Mouse (Mus musculus) kidney, embryonic 14.5 days (tissue): Measurements from ENCODE around the gene Nod1. TPM values are rescaled to one million over a fixed set of nuclear protein-coding genes. Genes with fewer than 3 reads are reported as not detected.
A peak's percentile ranks its signal among the peaks of the same experiment; 100 is the strongest.

Experiments
- ATAC-seq: fragments of 200-750 bp; cut with Nextera tagmentation; 2 replicates; pipeline ENCODE4 v1.8.0; 2017; ENCODE audit warnings: moderate number of reproducible peaks, mild to moderate bottlenecking, moderate TSS enrichment, moderate library complexity; ENCODE audit not compliant: low FRiP score, low TSS enrichment
- H3K27ac ChIP-seq: fragments of 300-500 bp; sonication (generic); 2 replicates; pipeline ENCODE4 v1.5.1; 2014; ENCODE audit warnings: low read depth, mild to moderate bottlenecking, low read length, moderate library complexity, mixed read lengths
- H3K27me3 ChIP-seq: fragments of 300-500 bp; sonication (generic); 2 replicates; pipeline ENCODE4 v1.6.1; 2014; ENCODE audit warnings: mild to moderate bottlenecking, low read length; ENCODE audit not compliant: control insufficient read depth, insufficient read depth
- H3K36me3 ChIP-seq: fragments of 300-500 bp; sonication (generic); 2 replicates; pipeline ENCODE4 v1.6.1; 2014; ENCODE audit warnings: low read length, mixed read lengths; ENCODE audit not compliant: control insufficient read depth, insufficient read depth
- H3K4me1 ChIP-seq: fragments of 300-500 bp; sonication (generic); 2 replicates; pipeline ENCODE4 v1.6.1; 2014; ENCODE audit warnings: low read length, mixed read lengths; ENCODE audit not compliant: control insufficient read depth, insufficient read depth
- H3K4me2 ChIP-seq: fragments of 300-500 bp; sonication (generic); replicated peaks from 2 replicates; pipeline ENCODE4 v1.6.1; 2014; ENCODE audit warnings: low read depth, mild to moderate bottlenecking, low read length
- H3K4me3 ChIP-seq: fragments of 300-500 bp; sonication (generic); 2 replicates; pipeline ENCODE4 v1.5.1; 2014; ENCODE audit warnings: mild to moderate bottlenecking, low read length
- H3K9ac ChIP-seq: fragments of 300-500 bp; sonication (generic); 2 replicates; pipeline ENCODE4 v1.6.1; 2014; ENCODE audit warnings: low read depth, mild to moderate bottlenecking, low read length, moderate library complexity
- H3K9me3 ChIP-seq: fragments of 300-500 bp; sonication (generic); 2 replicates; pipeline ENCODE4 v1.6.1; 2016; ENCODE audit warnings: low read length; ENCODE audit not compliant: control insufficient read depth
- WGBS: fragments of 180-500 bp; shearing (Covaris S2); extraction: QIAGEN DNeasy Blood & Tissue Kit; methylation state at CpG from one replicate; pipeline ENCODE4 v1.1.7; 2014; 5-methylcytosine and 5-hydroxymethylcytosine counted together
- polyA plus RNA-seq: library from polyadenylated mRNA; unstranded; fragments of >200 nt; fragmentation: Nextera tagmentation; extraction: Ambion mirVana; gene quantifications from 2 replicates; pipeline ENCODE4 v1.2.1, GENCODE M21; 2014

Nod1 gene
- polyA plus RNA-seq, 1 experiment from 2014 or later = 3.6 TPM

DNA sequence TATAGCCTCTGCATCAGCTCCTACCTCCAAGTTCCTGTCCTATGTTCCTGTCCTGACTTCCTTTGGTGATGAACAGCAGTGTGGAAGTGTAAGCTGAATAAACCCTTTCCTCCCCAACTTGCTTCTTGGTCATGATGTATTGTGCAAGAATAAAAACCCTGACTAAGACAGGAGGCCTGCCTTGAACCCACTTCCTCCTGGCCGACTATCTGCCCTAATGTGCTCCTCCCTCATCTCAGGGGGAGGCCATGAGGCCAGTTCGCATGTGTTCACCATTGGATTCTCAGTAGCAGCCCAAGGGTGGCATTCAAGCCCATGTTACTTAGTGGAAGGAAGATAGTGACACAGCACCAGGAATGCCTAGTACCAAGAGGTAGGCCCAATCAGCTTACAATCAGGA lies 45.5 kb downstream of the Nod1 start:
- no peak for ATAC-seq
- no peak overlapping the region for H3K9ac ChIP-seq
- WGBS = 63% methylated on average over 2 of the region's 2 CpGs
- no peak overlapping the region for H3K27ac ChIP-seq
- no peaks in the 10 kb centered on the region for H3K36me3 ChIP-seq
- no peak overlapping the region for H3K4me3 ChIP-seq
- no peaks in the 10 kb centered on the region for H3K4me1 ChIP-seq
- no peaks in the 10 kb centered on the region for H3K27me3 ChIP-seq
- H3K9me3 ChIP-seq = no peaks in the 10 kb centered on the region
- no peak overlapping the region for H3K4me2 ChIP-seq

DNA sequence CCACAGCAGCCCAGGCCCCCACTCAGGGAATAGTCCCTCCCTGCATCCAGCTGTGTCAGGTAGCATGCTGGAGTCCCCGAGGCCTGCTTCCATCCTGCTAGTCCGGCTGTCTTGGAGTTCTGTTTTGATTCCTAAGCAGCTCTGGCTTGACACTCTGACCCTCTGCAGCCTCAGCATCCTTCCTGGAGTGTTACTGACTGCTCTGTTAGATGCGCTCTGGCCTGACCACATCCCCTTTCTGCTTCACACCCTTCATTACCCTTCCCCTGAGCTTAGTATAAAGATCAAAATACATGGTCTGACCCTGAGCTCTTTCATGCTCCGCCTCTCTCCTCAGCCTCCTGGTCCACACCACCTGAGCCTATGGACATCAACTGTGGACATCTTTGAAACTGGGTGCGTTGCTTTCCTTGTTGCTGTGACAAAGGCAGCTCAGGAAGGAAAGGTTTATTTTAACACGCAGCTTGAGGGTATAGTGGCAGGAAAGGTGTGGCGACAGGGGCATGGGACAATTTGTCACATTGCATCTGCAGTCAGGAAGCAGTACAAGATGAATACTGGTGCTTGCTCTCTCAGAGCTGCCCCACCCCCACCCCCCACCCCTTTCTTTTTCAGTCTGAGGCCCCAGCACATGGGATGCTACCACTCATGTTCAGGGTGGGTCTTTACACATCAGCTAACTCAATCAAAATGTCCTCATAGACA lies 46.5 kb downstream of the Nod1 start:
- H3K27me3 ChIP-seq = no peaks in the 10 kb centered on the region
- no peak overlapping the region for H3K27ac ChIP-seq
- H3K9me3 ChIP-seq = no peaks in the 10 kb centered on the region
- H3K36me3 ChIP-seq = no peaks in the 10 kb centered on the region
- no peak overlapping the region for H3K4me2 ChIP-seq
- no peak overlapping the region for H3K9ac ChIP-seq
- no peaks in the 10 kb centered on the region for H3K4me1 ChIP-seq
- no peak for ATAC-seq
- no peak overlapping the region for H3K4me3 ChIP-seq
- 61% methylated on average over 7 of the region's 7 CpGs for WGBS

DNA sequence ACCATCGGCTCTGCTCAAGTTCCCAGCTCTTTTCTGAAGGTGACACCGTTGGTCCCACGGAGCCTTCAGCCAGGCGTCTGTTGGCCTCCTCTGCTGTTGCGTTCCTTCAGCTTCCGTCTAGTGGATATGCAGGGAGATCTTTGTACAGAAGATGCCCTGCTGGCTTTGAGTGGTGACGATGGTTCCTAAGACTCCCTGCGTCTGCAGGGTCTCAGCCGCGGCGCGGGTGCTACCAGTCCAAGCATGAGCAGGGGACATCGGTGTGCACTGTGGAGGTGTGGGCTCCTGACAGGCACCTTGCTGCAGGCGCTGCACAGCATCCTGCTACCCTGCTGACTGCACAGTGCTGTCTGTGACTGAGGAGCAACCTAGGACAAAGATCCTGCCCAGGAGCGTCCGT lies 47.9 kb downstream of the Nod1 start:
- ATAC-seq = no peak
- 94% methylated on average over 16 of the region's 16 CpGs for WGBS
- Histone ChIP-seq H3K27me3 (no peaks in the 10 kb centered on the region), H3K4me3 (no peak overlapping the region), H3K4me2 (no peak overlapping the region), H3K9me3 (no peaks in the 10 kb centered on the region), H3K27ac (no peak overlapping the region), H3K9ac (no peak overlapping the region), H3K4me1 (no peaks in the 10 kb centered on the region), H3K36me3 (no peaks in the 10 kb centered on the region)

DNA sequence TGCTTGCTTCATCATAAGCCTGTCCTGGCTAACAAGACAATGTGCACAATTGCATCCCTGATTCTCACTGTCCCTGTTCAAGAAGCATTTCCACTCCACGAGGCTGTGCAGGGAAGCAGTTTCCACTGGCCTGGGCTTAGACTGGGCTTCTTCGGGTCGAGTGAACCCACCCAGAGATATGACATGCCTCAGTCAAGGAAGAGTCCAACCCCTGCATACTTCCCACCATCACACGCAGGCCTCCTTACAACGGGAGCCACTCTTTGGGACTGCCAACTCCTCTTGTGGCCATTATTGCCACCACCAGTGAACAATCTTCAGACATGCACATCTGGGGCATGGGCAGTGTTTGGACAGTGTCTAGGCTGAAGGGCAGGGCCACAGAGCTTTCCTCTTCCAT lies 53.9 kb downstream of the Nod1 start:
- no peak overlapping the region for H3K9ac ChIP-seq
- H3K4me1 ChIP-seq = no peaks in the 10 kb centered on the region
- H3K36me3 ChIP-seq = no peaks in the 10 kb centered on the region
- 91% methylated on average over 5 of the region's 5 CpGs for WGBS
- no peak overlapping the region for H3K4me2 ChIP-seq
- no peaks in the 10 kb centered on the region for H3K9me3 ChIP-seq
- no peak overlapping the region for H3K4me3 ChIP-seq
- H3K27me3 ChIP-seq = no peaks in the 10 kb centered on the region
- ATAC-seq = no peak
- H3K27ac ChIP-seq = no peak overlapping the region

DNA sequence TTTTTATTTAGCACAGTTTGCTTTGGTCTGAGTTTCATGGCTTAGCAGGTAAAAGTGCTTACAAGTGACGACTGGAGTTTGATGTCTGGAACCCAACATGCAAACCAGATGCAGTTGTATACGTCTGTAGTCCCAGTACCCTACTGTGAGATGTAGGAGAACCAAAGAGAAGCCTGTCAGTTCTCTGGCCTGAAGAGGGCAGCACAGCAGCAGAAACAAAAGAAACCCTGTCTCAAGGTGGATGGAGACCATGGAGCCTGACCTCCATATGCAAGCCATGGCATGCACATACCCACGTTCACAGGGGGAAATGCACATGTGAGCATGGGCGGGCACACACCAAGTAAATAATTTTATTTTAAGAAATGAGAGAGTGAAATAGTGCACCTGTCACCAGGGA lies 54.9 kb downstream of the Nod1 start:
- no peak overlapping the region for H3K4me2 ChIP-seq
- H3K9me3 ChIP-seq = no peaks in the 10 kb centered on the region
- no peaks in the 10 kb centered on the region for H3K36me3 ChIP-seq
- H3K9ac ChIP-seq = no peak overlapping the region
- H3K27ac ChIP-seq = no peak overlapping the region
- whole genome bisulfite sequencing = 41% methylated on average over 4 of the region's 4 CpGs
- no peaks in the 10 kb centered on the region for H3K27me3 ChIP-seq
- H3K4me1 ChIP-seq = no peaks in the 10 kb centered on the region
- ATAC-seq = peak; percentile 68
- no peak overlapping the region for H3K4me3 ChIP-seq

DNA sequence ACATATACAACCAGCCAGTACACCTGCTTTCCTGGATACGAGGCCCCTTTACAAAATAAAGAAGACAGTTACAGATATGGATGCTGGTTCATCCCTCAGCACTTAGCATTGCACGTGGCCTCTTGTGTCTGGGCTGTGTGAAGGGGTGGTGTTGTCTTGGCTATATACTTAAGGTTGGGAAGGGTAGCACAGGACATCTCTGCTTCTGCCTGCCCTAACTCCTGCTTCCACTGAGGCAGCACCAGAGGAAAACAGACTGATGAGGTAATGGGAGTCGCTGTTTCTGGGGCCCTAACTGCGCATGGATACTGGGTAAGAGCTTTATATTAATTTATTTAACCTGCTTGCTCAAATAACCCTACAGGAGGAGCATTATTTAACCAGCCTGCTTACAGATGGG lies 55.5 kb downstream of the Nod1 start:
- H3K27me3 ChIP-seq = no peaks in the 10 kb centered on the region

DNA sequence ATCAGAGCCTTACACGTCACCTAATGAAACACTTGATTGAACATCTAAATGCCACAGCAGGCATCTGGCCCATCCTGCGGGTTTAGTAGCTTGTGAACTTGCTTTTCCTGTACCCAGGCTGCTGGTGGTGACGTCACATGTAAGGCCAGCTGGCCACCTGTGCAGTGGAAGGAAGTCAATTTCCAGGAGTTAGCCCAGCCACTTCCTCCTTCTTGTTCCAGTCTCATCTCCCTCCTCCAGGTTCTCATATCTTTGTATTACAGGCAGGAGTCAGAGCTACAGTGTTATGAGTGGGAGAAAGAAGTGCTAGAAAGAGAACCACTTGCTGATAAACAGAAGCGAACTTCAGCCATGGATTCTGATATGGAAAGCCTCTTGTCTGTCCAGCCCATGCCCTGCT lies 56.2 kb downstream of the Nod1 start:
- Histone ChIP-seq H3K4me1 (no peaks in the 10 kb centered on the region), H3K27ac (no peak overlapping the region), H3K36me3 (no peaks in the 10 kb centered on the region), H3K9me3 (no peaks in the 10 kb centered on the region), H3K9ac (no peak overlapping the region), H3K4me2 (no peak overlapping the region), H3K27me3 (no peaks in the 10 kb centered on the region), H3K4me3 (no peak overlapping the region)
- 55% methylated on average over 4 of the region's 4 CpGs for WGBS
- no peak for ATAC-seq

More for the DNA sequence above, 55.5 kb downstream of the Nod1 start:
- no peak for ATAC-seq
- no peak overlapping the region for H3K4me2 ChIP-seq
- no peaks in the 10 kb centered on the region for H3K36me3 ChIP-seq
- H3K9ac ChIP-seq = no peak overlapping the region
- no peak overlapping the region for H3K27ac ChIP-seq
- no peak overlapping the region for H3K4me3 ChIP-seq
- H3K4me1 ChIP-seq = no peaks in the 10 kb centered on the region
- 77% methylated on average over 4 of the region's 4 CpGs for WGBS
- H3K9me3 ChIP-seq = no peaks in the 10 kb centered on the region

DNA sequence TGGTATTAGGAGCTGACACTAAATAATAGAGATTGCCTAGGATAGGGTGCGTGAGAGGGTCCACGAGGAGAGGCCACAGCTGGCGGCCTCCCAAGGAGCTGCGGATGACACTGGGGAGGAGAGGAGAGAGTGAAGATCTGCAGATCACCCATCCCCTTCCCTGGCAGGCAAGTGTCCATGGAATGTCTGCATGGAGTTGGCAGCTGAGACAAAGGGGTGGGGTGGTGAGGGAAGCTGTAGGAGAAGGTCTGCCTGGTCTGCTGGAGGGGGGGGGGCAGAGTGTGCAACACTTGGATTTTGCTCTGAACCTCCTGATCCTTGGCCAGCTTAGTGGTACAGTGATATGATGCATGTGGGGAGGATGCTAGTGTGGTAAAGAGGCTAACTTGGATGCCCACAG lies 57.4 kb downstream of the Nod1 start:
- Histone ChIP-seq H3K36me3 (no peaks in the 10 kb centered on the region), H3K4me3 (no peak overlapping the region), H3K27ac (no peak overlapping the region), H3K4me2 (no peak overlapping the region), H3K9ac (no peak overlapping the region), H3K9me3 (no peaks in the 10 kb centered on the region), H3K4me1 (no peaks in the 10 kb centered on the region), H3K27me3 (no peaks in the 10 kb centered on the region)
- WGBS = 88% methylated on average over 4 of the region's 4 CpGs
- no peak for ATAC-seq

DNA sequence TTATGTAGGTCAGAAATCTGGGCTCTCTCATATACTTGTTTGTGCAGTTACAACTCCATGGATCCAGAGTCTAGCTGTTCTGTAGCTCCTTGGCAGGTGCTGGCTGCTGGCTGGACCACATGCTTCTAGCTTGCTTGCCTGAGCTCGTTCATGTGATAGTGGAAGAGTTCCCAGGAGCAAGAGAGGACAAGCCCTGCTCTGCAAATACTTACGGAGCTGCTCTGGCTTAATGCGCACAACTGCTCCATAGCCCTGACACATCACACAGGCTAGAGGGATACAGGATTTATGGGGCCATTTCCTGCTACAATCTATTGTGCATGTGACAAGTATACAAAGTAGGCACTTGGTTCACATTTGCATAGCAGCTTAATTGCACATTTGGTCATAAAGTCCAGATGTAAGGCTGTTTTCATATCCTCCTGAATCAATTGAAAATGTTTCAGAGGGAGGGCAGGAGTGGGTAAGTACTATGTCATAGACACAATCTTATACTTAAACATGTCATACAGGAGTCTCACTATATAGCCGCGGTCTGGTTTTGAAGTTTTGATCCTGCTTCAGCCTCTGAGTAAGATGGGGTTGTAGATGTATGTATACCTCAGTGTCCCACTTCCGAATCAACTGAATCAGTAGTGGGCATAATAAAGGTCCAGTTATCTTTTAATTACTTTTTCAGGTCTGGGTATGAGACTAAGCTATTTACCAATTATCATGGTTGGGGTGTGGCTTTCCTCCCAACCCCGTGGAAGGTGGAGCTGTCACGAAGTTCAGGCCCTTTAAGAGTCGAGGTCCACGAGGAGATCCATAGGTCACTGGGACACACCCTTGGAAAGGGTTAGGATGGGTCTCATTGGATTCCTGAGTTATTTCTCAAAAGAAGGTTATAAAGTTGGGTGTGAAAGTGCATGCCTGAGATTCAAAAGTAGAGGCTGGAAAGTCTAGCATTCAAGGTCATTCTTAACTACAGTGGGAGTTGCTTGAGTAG lies 66.1 kb downstream of the Nod1 start:
- Histone ChIP-seq H3K4me2 (no peak overlapping the region), H3K9me3 (no peaks in the 10 kb centered on the region), H3K4me1 (no peaks in the 10 kb centered on the region), H3K4me3 (no peak overlapping the region), H3K9ac (no peak overlapping the region), H3K27ac (no peak overlapping the region), H3K27me3 (no peaks in the 10 kb centered on the region), H3K36me3 (no peaks in the 10 kb centered on the region)
- 72% methylated on average over 10 of the region's 10 CpGs for WGBS
- no peak for ATAC-seq
